Mouse (Mus musculus): ENCODE results near the gene Lrrc40. TPM values are rescaled to one million over a fixed set of nuclear protein-coding genes. Genes with fewer than 3 reads are reported as not detected.

Gene Lrrc40
- polyA plus RNA-seq, 1 experiment from 2014 or later: 51.9 TPM

GRCm38 (mm10) chr3:158038106-158038505 lies 1.6 kb downstream of the Lrrc40 start:
- Histone ChIP-seq H3K4me2 (replicated peaks) (no peak overlapping the region), H3K9me3 (ENCODE audit: control insufficient read depth, low read length) (no peaks in the 10 kb centered on the region), H3K27me3 (ENCODE audit: control insufficient read depth, insufficient read depth, low read length) (no peaks in the 10 kb centered on the region), H3K4me3 (replicated peaks; ENCODE audit: low read length) (no peak overlapping the region), H3K36me3 (replicated peaks; ENCODE audit: control insufficient read depth, insufficient read depth) (no peaks in the 10 kb centered on the region; the same call in 1 of the 2 replicates), H3K9ac (no peak overlapping the region), H3K27ac (no peak overlapping the region), H3K4me1 (replicated peaks; ENCODE audit: control insufficient read depth, insufficient read depth, low read length) (peaks cover 16% of the 10 kb centered on the region)
- WGBS: 86% methylated on average over 3 of the region's 3 CpGs
- DNase-seq (ENCODE audit: low spot score) (no peak), ATAC-seq (ENCODE audit: low FRiP score) (no peak)

GRCm38 (mm10) chr3:158040755-158041154 lies 4.3 kb downstream of the Lrrc40 start:
- H3K27ac ChIP-seq: no peak overlapping the region
- no peak overlapping the region for H3K9ac ChIP-seq
- 94% methylated on average over 2 of the region's 2 CpGs for WGBS
- no peaks in the 10 kb centered on the region for H3K9me3 ChIP-seq (ENCODE audit: control insufficient read depth, low read length)
- H3K36me3 ChIP-seq (replicated peaks; ENCODE audit: control insufficient read depth, insufficient read depth): no peaks in the 10 kb centered on the region
- H3K27me3 ChIP-seq (ENCODE audit: control insufficient read depth, insufficient read depth, low read length): no peaks in the 10 kb centered on the region
- peaks cover 4% of the 10 kb centered on the region; the same call in 1 of the 2 replicates for H3K4me1 ChIP-seq (replicated peaks; ENCODE audit: control insufficient read depth, insufficient read depth, low read length)
- no peak for DNase-seq (ENCODE audit: low spot score)
- no peak overlapping the region for H3K4me2 ChIP-seq (replicated peaks)
- H3K4me3 ChIP-seq (replicated peaks; ENCODE audit: low read length): no peak overlapping the region
- no peak for ATAC-seq (ENCODE audit: low FRiP score)

GRCm38 (mm10) chr3:158049508-158049907 lies 13.0 kb downstream of the Lrrc40 start:
- Histone ChIP-seq H3K4me1 (replicated peaks; ENCODE audit: control insufficient read depth, insufficient read depth, low read length) (no peaks in the 10 kb centered on the region), H3K9ac (no peak overlapping the region), H3K9me3 (ENCODE audit: control insufficient read depth, low read length) (no peaks in the 10 kb centered on the region), H3K4me2 (replicated peaks) (no peak overlapping the region), H3K4me3 (replicated peaks; ENCODE audit: low read length) (no peak overlapping the region), H3K27me3 (ENCODE audit: control insufficient read depth, insufficient read depth, low read length) (no peaks in the 10 kb centered on the region), H3K36me3 (replicated peaks; ENCODE audit: control insufficient read depth, insufficient read depth) (peaks cover 34% of the 10 kb centered on the region), H3K27ac (no peak overlapping the region)
- no peak for DNase-seq (ENCODE audit: low spot score)
- WGBS: 89% methylated on average over 2 of the region's 2 CpGs
- no peak for ATAC-seq (ENCODE audit: low FRiP score)

GRCm38 (mm10) chr3:158060621-158061291 lies 24.3 kb downstream of the Lrrc40 start:
- H3K4me2 ChIP-seq (replicated peaks): no peak overlapping the region
- no peaks in the 10 kb centered on the region for H3K4me1 ChIP-seq (replicated peaks; ENCODE audit: control insufficient read depth, insufficient read depth, low read length)
- peaks cover 43% of the 10 kb centered on the region for H3K36me3 ChIP-seq (replicated peaks; ENCODE audit: control insufficient read depth, insufficient read depth)
- no peaks in the 10 kb centered on the region for H3K27me3 ChIP-seq (ENCODE audit: control insufficient read depth, insufficient read depth, low read length)
- WGBS: 88% methylated on average over 2 of the region's 2 CpGs
- no peak overlapping the region for H3K9ac ChIP-seq
- H3K9me3 ChIP-seq (ENCODE audit: control insufficient read depth, low read length): no peaks in the 10 kb centered on the region
- ATAC-seq (ENCODE audit: low FRiP score) (no peak), DNase-seq (ENCODE audit: low spot score) (no peak)
- no peak overlapping the region for H3K27ac ChIP-seq
- H3K4me3 ChIP-seq (replicated peaks; ENCODE audit: low read length): no peak overlapping the region

- DNase-seq (ENCODE audit: low spot score) (no peak), ATAC-seq (ENCODE audit: low FRiP score) (0 out of 2 replicates have a peak, but pooled peaks have one; percentile 21)
- no peak overlapping the region for H3K9ac ChIP-seq
- H3K27me3 ChIP-seq (ENCODE audit: control insufficient read depth, insufficient read depth, low read length): no peaks in the 10 kb centered on the region
- no peaks in the 10 kb centered on the region for H3K9me3 ChIP-seq (ENCODE audit: control insufficient read depth, low read length)
- no peak overlapping the region for H3K4me2 ChIP-seq (replicated peaks)
- no peaks in the 10 kb centered on the region for H3K4me1 ChIP-seq (replicated peaks; ENCODE audit: control insufficient read depth, insufficient read depth, low read length)
- WGBS: 95% methylated on average over 5 of the region's 5 CpGs
- no peak overlapping the region for H3K4me3 ChIP-seq (replicated peaks; ENCODE audit: low read length)
- no peak overlapping the region for H3K27ac ChIP-seq
- H3K36me3 ChIP-seq (replicated peaks; ENCODE audit: control insufficient read depth, insufficient read depth): peaks cover 37% of the 10 kb centered on the region
Measured at GRCm38 (mm10) chr3:158061811-158062523, 25.5 kb downstream of the Lrrc40 start.

GRCm38 (mm10) chr3:158065256-158065655 lies 28.8 kb downstream of the Lrrc40 start:
- H3K27me3 ChIP-seq (ENCODE audit: control insufficient read depth, insufficient read depth, low read length): no peaks in the 10 kb centered on the region
- no peak for ATAC-seq (ENCODE audit: low FRiP score)
- H3K9ac ChIP-seq: no peak overlapping the region
- H3K4me1 ChIP-seq (replicated peaks; ENCODE audit: control insufficient read depth, insufficient read depth, low read length): no peaks in the 10 kb centered on the region
- no peak overlapping the region for H3K4me3 ChIP-seq (replicated peaks; ENCODE audit: low read length)
- WGBS: 94% methylated on average over 2 of the region's 2 CpGs
- no peak overlapping the region for H3K27ac ChIP-seq
- H3K9me3 ChIP-seq (ENCODE audit: control insufficient read depth, low read length): no peaks in the 10 kb centered on the region
- DNase-seq (ENCODE audit: low spot score): no peak
- H3K36me3 ChIP-seq (replicated peaks; ENCODE audit: control insufficient read depth, insufficient read depth): peaks cover 17% of the 10 kb centered on the region
- no peak overlapping the region for H3K4me2 ChIP-seq (replicated peaks)

- Histone ChIP-seq H3K9ac (no peak overlapping the region), H3K4me3 (replicated peaks; ENCODE audit: low read length) (no peak overlapping the region), H3K4me2 (replicated peaks) (no peak overlapping the region), H3K27ac (no peak overlapping the region), H3K27me3 (ENCODE audit: control insufficient read depth, insufficient read depth, low read length) (no peaks in the 10 kb centered on the region), H3K9me3 (ENCODE audit: control insufficient read depth, low read length) (no peaks in the 10 kb centered on the region), H3K4me1 (replicated peaks; ENCODE audit: control insufficient read depth, insufficient read depth, low read length) (no peaks in the 10 kb centered on the region), H3K36me3 (replicated peaks; ENCODE audit: control insufficient read depth, insufficient read depth) (peaks cover 26% of the 10 kb centered on the region)
- DNase-seq (ENCODE audit: low spot score): no peak
- no peak for ATAC-seq (ENCODE audit: low FRiP score)
- WGBS: 89% methylated on average over 7 of the region's 7 CpGs
Measured at GRCm38 (mm10) chr3:158067916-158068315, 31.5 kb downstream of the Lrrc40 start.

GRCm38 (mm10) chr3:158068613-158069263 lies 32.3 kb downstream of the Lrrc40 start:
- Histone ChIP-seq H3K27me3 (ENCODE audit: control insufficient read depth, insufficient read depth, low read length) (no peaks in the 10 kb centered on the region), H3K4me2 (replicated peaks) (no peak overlapping the region), H3K4me3 (replicated peaks; ENCODE audit: low read length) (no peak overlapping the region), H3K4me1 (replicated peaks; ENCODE audit: control insufficient read depth, insufficient read depth, low read length) (no peaks in the 10 kb centered on the region), H3K9ac (no peak overlapping the region), H3K27ac (no peak overlapping the region), H3K36me3 (replicated peaks; ENCODE audit: control insufficient read depth, insufficient read depth) (peaks cover 26% of the 10 kb centered on the region), H3K9me3 (ENCODE audit: control insufficient read depth, low read length) (no peaks in the 10 kb centered on the region)
- 77% methylated on average over 9 of the region's 9 CpGs for WGBS
- ATAC-seq (ENCODE audit: low FRiP score): no peak
- DNase-seq (ENCODE audit: low spot score): no peak

- Histone ChIP-seq H3K9me3 (ENCODE audit: control insufficient read depth, low read length) (no peaks in the 10 kb centered on the region), H3K36me3 (replicated peaks; ENCODE audit: control insufficient read depth, insufficient read depth) (0 out of 2 replicates have a peak, but pooled peaks cover 9% of the 10 kb centered on the region), H3K9ac (no peak overlapping the region), H3K4me3 (replicated peaks; ENCODE audit: low read length) (no peak overlapping the region), H3K4me1 (replicated peaks; ENCODE audit: control insufficient read depth, insufficient read depth, low read length) (no peaks in the 10 kb centered on the region), H3K27ac (no peak overlapping the region), H3K27me3 (ENCODE audit: control insufficient read depth, insufficient read depth, low read length) (no peaks in the 10 kb centered on the region), H3K4me2 (replicated peaks) (no peak overlapping the region)
- ATAC-seq (ENCODE audit: low FRiP score): no peak
- 90% methylated on average over 2 of the region's 2 CpGs for WGBS
- DNase-seq (ENCODE audit: low spot score): no peak
Measured at GRCm38 (mm10) chr3:158075004-158075403, 38.5 kb downstream of the Lrrc40 start.
